Mouse (Mus musculus) lung, postnatal 14 days (tissue): ENCODE data around the gene Efna2.
"Not testable (repeated sequence)": the region's sequence is repeated elsewhere in the genome, so short reads cannot be mapped to it uniquely, and the experiment has no call there.

Experiments
- DNase-seq: peaks from one replicate; pipeline ENCODE4 v3.0.0; 2021

Efna2 gene

GRCm38 (mm10) chr10:80196167-80196566 is 16.9 kb downstream of the Efna2 start:
- DNase-seq = no peak

- no peak for DNase-seq
Observed at GRCm38 (mm10) chr10:80196778-80197581, 17.7 kb downstream of the Efna2 start.

GRCm38 (mm10) chr10:80199440-80200008 is 20.2 kb downstream of the Efna2 start:
- peak; percentile 91 for DNase-seq

- DNase-seq = no peak
Observed at GRCm38 (mm10) chr10:80200485-80200884, 21.2 kb downstream of the Efna2 start.

GRCm38 (mm10) chr10:80204055-80204454 is 24.8 kb downstream of the Efna2 start:
- no peak for DNase-seq

GRCm38 (mm10) chr10:80207201-80207600 is 27.9 kb downstream of the Efna2 start:
- DNase-seq = no peak

GRCm38 (mm10) chr10:80207676-80208075 is 28.4 kb downstream of the Efna2 start:
- DNase-seq = no peak

- DNase-seq = no peak
Observed at GRCm38 (mm10) chr10:80208248-80208647, 29.0 kb downstream of the Efna2 start.

GRCm38 (mm10) chr10:80208841-80209371 is 29.6 kb downstream of the Efna2 start:
- DNase-seq = no peak

- not testable (repeated sequence) for DNase-seq
Observed at GRCm38 (mm10) chr10:80211547-80212103, 32.3 kb downstream of the Efna2 start.

- no peak for DNase-seq
Observed at GRCm38 (mm10) chr10:80215048-80215772, 35.9 kb downstream of the Efna2 start.

- no peak for DNase-seq
Observed at GRCm38 (mm10) chr10:80220676-80221075, 41.4 kb downstream of the Efna2 start.

GRCm38 (mm10) chr10:80223137-80223536 is 43.9 kb downstream of the Efna2 start:
- not testable (repeated sequence) for DNase-seq

- no peak for DNase-seq
Observed at GRCm38 (mm10) chr10:80226071-80226415, 46.8 kb downstream of the Efna2 start.

GRCm38 (mm10) chr10:80226416-80227165 is 47.3 kb downstream of the Efna2 start, which contains the start of gene Mum1:
Gene Mum1 (plus strand): TSS chr10:80226434.
- DNase-seq = peak; percentile 99

- DNase-seq = no peak
Observed at GRCm38 (mm10) chr10:80227166-80227539, 47.9 kb downstream of the Efna2 start.

GRCm38 (mm10) chr10:80227877-80228775 is 48.8 kb downstream of the Efna2 start:
- peak; percentile 22 for DNase-seq

GRCm38 (mm10) chr10:80236145-80236825 is 57.0 kb downstream of the Efna2 start:
- no peak for DNase-seq

GRCm38 (mm10) chr10:80237020-80237419 is 57.7 kb downstream of the Efna2 start:
- no peak for DNase-seq

- no peak for DNase-seq
Observed at GRCm38 (mm10) chr10:80238306-80238705, 59.0 kb downstream of the Efna2 start.
